Mouse (Mus musculus): Measurements from ENCODE around the gene Sec14l1.

- no peak for TF ChIP-seq CTCF (IDR thresholded peaks at IDR 0.05; ENCODE audit: control insufficient read depth, insufficient read depth, low read length)
- no peak for TF ChIP-seq POLR2A (IDR thresholded peaks at IDR 0.05; ENCODE audit: borderline replicate concordance, control insufficient read depth, low read depth, low read length)
Observed at GRCm38 (mm10) chr11:117175472-117175871, 60.5 kb downstream of the Sec14l1 start.
